Mouse (Mus musculus): ENCODE measurements around the gene Akip1. TPM values are rescaled to one million over a fixed set of nuclear protein-coding genes. Genes with fewer than 3 reads are reported as not detected.

Gene Akip1
- total RNA-seq, 2 experiments from 2014 or later: 4.9 to 5.9 TPM

DNA sequence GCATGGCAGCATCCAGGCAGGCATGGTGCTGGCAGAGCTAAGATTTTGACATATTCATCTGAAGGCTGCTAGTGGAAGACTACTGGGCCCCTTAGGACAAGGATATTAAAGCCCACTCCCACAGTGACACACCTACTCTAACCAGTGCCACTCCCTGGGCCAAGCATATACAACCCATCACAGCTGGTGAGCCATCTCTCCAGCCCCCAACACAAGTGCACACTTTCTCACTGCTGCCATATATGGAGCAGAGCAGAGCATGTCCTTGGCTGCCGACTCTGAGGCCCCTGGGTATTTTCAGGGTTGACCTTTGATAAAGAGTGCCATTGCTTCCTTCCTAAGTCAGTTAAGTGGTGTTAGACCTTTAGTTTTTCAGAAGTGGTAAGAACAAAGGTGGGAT is 6.6 kb downstream of the Akip1 start:
- Histone ChIP-seq H3K4me3 (no peak overlapping the region), H3K27ac (no peak overlapping the region; the same call in 1 of the 2 replicates)
- intact Hi-C loops (cut with DNase I): no loop called here
- TF ChIP-seq CTCF (IDR thresholded peaks at IDR 0.05): no peak
- no peak for DNase-seq (ENCODE audit: extremely low spot score in 1 of 2, low spot score in 2 of 2)

DNA sequence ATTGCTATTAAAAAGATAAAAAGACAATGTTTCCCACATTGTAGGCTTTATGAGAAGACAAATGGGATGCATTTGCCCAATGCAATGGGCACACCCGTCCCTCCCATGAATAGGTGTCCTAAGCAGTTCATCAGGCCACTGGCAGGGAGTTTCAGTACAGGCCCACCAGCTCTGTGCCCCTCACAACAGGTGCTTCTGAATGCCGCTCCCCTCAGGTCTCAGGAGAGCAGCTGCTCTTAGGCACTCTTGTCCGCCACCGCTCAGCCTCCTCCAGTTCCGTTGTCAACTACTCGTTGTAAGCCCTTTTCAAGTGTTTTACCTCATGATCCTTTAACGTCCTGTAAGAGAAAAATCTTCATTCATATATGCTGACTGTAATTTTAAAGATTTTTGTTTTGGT is 8.7 kb downstream of the Akip1 start:
- intact Hi-C loops (cut with DNase I): no loop called here
- TF ChIP-seq CTCF (IDR thresholded peaks at IDR 0.05): no peak
- Histone ChIP-seq H3K4me3 (no peak overlapping the region), H3K27ac (no peak overlapping the region)
- no peak for DNase-seq (ENCODE audit: extremely low spot score in 1 of 2, low spot score in 2 of 2)

DNA sequence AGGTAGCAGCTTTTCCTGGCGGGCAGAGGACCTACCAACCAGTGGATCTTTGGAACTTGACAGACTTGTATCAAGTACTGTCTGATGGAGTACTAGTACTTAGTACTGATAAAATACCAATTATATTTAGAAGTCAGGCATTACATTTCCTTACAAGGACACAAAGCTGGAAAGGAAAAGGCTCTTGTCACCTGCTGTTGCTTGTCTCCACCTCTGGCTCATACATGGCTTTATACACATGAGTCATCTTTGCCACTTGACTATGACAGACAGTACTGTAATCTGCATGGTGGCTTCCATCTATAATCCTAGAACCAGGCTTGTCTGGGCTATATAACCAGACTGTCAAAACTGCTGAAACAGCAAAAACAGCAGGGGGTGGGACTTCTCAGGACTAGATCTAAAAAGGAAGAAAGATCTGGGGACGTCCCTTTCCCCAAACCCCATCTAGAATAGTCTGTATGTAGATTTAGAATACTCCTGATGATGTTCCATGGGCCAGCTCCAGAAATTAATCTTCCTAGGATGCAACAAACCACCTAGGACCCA is 10.0 kb downstream of the Akip1 start:
- TF ChIP-seq CTCF (IDR thresholded peaks at IDR 0.05): no peak
- DNase-seq (ENCODE audit: extremely low spot score in 1 of 2, low spot score in 2 of 2): no peak
- Histone ChIP-seq H3K4me3 (no peak overlapping the region), H3K27ac (no peak overlapping the region)
- intact Hi-C loops (cut with DNase I): no loop called here

DNA sequence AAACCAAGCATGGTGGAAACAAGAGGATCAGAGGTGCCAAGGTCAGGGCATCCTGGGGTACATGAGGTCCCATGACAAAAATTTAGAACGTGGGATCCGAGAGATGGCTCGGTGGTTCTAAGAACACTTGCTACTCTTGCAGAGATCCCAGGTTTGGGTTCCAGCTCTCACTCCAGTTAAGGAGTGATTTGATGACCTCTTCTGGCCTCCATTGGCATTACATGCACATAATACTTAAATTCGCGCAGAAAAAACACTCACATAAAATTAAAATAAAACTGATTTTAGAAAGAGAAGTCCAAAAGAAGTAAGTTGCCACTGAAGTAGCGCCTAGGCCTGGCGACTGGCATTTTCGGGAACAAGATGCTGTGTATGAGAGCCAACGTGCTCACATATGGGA is 15.8 kb downstream of the Akip1 start:
- no peak overlapping the region for H3K4me3 ChIP-seq
- no peak overlapping the region for H3K27ac ChIP-seq
- intact Hi-C loops (cut with DNase I): loop anchor here (2.0 kb wide), 1 partner anchor 190 kb away; no protein-coding TSS in a partner anchor
- peak; percentile 74 for TF ChIP-seq CTCF (IDR thresholded peaks at IDR 0.05)
- peak in 1 of 2 experiments; percentile 24 for DNase-seq (ENCODE audit: extremely low spot score in 1 of 2, low spot score in 2 of 2)

DNA sequence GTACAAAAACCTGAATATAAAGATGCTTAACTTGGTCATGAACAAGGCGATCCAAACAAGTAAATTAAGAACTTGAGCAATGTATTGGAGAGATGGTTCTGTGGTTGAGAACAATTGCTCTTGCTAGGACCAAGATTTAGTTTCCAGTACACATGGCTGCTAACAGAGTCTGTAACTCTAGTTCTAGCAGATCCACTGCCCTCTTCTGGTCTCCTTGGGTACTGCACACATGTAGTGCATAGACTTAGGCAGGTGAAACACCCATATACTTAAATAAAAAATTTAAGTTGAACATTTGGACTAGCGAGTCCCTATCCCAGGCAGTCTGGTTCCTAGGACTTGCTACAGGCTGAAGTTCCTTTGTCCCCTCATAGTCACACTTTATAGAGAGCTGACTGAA is 19.1 kb downstream of the Akip1 start:
- intact Hi-C loops (cut with DNase I): no loop called here
- H3K27ac ChIP-seq: no peak overlapping the region
- no peak for DNase-seq (ENCODE audit: extremely low spot score in 1 of 2, low spot score in 2 of 2)
- TF ChIP-seq CTCF (IDR thresholded peaks at IDR 0.05): peak; percentile 16
- H3K4me3 ChIP-seq: no peak overlapping the region

DNA sequence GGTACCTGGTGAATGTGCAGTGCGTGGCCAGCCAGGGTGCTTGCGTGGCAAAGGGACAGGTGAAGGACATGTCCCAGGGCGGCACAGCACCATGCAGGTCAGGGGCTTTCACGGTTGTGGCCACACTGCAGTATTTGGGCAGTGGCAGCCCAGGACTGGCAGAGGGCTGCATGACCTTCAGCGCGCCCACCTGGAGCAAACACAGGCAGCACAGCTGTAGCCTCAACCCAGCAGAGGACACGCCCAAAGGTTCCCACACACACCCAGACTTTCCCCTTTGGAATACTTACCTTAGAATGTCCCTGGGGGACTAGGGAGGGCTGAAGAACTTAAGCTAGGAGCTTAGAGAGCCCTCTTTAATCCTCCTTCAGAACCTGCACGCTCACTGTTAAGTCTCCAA is 19.6 kb downstream of the Akip1 start:
- Histone ChIP-seq H3K4me3 (no peak overlapping the region), H3K27ac (no peak overlapping the region)
- DNase-seq (ENCODE audit: extremely low spot score in 1 of 2, low spot score in 2 of 2): no peak
- intact Hi-C loops (cut with DNase I): no loop called here
- TF ChIP-seq CTCF (IDR thresholded peaks at IDR 0.05): no peak

- intact Hi-C loops (cut with DNase I): no loop called here
- no peak for DNase-seq (ENCODE audit: extremely low spot score in 1 of 2, low spot score in 2 of 2)
- Histone ChIP-seq H3K4me3 (no peak within 1 kb of the TSS), H3K27ac (no peak within 1 kb of the TSS)
- TF ChIP-seq CTCF (IDR thresholded peaks at IDR 0.05): no peak
Measured at GRCm38 (mm10) chr7:109723697-109724096, 20.2 kb downstream of the Akip1 start, which contains the start of gene BC051019. Gene BC051019, minus strand, starts transcription at chr7:109723850.

- no peak for DNase-seq (ENCODE audit: extremely low spot score in 1 of 2, low spot score in 2 of 2)
- Histone ChIP-seq H3K4me3 (no peak within 1 kb of the TSS), H3K27ac (no peak within 1 kb of the TSS)
- intact Hi-C loops (cut with DNase I): no loop called here
- no peak for TF ChIP-seq CTCF (IDR thresholded peaks at IDR 0.05)
Measured at GRCm38 (mm10) chr7:109731626-109732025, 28.1 kb downstream of the Akip1 start, which contains the start of gene Ascl3. Gene Ascl3, minus strand, starts transcription at chr7:109731726.

GRCm38 (mm10) chr7:109734806-109735205 is 31.3 kb downstream of the Akip1 start:
- intact Hi-C loops (cut with DNase I): no loop called here
- Histone ChIP-seq H3K27ac (no peak overlapping the region), H3K4me3 (no peak overlapping the region)
- DNase-seq (ENCODE audit: extremely low spot score in 1 of 2, low spot score in 2 of 2): no peak
- no peak for TF ChIP-seq CTCF (IDR thresholded peaks at IDR 0.05)

- Histone ChIP-seq H3K4me3 (no peak overlapping the region), H3K27ac (no peak overlapping the region)
- intact Hi-C loops (cut with DNase I): no loop called here
- no peak for TF ChIP-seq CTCF (IDR thresholded peaks at IDR 0.05)
- DNase-seq (ENCODE audit: extremely low spot score in 1 of 2, low spot score in 2 of 2): no peak
Measured at GRCm38 (mm10) chr7:109739822-109740370, 36.4 kb downstream of the Akip1 start.

DNA sequence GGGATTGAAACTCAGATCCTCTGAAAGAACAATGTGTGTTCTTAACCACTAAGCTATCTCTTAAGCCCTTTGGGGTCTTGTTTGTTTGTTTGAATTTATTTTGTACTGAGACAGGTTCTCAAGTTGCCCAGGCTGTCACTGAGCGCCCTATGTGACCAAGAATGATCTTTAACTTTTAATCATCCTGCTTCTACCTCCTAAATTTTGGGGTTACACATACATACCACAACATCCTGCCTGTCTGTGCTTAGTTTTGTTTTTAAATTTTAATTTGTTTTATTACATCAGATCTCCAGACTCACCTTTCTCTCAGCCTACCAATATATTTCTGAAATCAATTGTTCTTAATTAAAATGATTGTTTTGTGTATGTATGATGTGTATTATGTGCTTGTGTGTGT is 37.6 kb downstream of the Akip1 start:
- DNase-seq (ENCODE audit: extremely low spot score in 1 of 2, low spot score in 2 of 2): no peak
- H3K27ac ChIP-seq: no peak overlapping the region
- H3K4me3 ChIP-seq: no peak overlapping the region
- TF ChIP-seq CTCF (IDR thresholded peaks at IDR 0.05): no peak
- intact Hi-C loops (cut with DNase I): no loop called here

DNA sequence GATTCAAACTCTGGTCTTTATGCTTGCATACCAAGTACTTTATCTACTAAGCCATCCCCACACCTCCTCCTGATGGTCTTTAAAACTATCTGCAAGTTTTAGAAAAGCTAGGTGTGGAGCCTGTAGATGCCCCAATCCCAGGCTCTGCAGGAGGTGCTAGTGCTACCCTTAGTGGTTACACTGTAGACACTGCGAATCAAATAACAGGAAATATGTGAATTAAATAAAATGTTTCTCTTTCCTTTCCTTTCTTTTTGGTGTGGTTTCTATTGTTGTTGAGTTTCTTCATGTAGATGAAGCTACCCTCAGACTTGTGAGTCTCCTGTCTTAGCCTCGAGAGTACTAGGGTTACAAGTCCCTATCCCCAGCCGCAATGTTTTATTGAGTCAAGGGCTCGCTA is 38.2 kb downstream of the Akip1 start:
- DNase-seq (ENCODE audit: extremely low spot score in 1 of 2, low spot score in 2 of 2): no peak
- no peak for TF ChIP-seq CTCF (IDR thresholded peaks at IDR 0.05)
- H3K27ac ChIP-seq: no peak overlapping the region
- no peak overlapping the region for H3K4me3 ChIP-seq
- intact Hi-C loops (cut with DNase I): no loop called here

DNA sequence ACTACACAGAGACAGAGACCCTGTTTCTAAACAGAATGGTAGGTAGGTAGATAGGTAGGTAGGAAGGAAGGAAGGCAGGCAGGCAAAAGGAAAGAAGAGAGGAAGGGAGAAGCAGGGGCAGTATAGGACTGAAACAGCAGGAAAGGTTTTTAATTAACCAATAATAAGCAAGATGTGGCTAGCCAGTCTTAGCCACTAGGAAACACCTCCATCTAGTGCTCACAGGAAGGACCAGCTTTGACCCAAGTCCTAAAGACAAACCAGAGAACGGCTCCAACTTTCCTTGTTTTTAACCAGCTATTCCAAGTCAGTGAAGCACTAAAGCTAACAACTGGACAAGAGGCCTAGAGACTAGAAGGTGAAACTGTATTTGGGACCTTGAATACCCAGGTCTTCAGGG is 44.3 kb downstream of the Akip1 start:
- intact Hi-C loops (cut with DNase I): no loop called here
- TF ChIP-seq CTCF (IDR thresholded peaks at IDR 0.05): peak; percentile 31
- Histone ChIP-seq H3K27ac (no peak overlapping the region), H3K4me3 (no peak overlapping the region)
- DNase-seq (ENCODE audit: extremely low spot score in 1 of 2, low spot score in 2 of 2): no peak
